12 mouse cellular contexts compared by ENCODE assay signal in the genomic region with DNA sequence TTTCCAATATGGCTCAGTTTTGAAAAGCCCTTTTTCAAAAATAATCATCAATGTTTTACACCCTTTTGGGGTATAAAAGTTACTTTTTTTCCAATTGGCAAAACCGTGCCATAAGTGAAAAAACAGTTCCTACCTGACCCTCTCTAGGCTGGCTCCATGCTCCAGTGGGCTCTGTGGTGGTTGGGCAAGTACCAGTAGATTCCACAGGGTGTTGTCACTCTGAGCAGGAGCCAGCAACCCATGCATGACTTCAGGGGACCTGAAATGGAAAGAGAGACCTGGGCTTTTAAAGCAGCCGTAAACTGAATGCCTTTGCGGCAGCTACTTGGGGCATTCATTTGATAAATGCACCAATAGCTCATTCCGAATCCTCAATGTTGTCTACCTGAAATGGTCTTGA.
"Had no signal": no experiment of that assay in that cellular context is flagged by ENCODE, and none has a peak within 500 bp of the region (broad histone marks: within the 10 kb centered on the region; RNA-seq: fewer than 3 reads in every experiment).

No protein-coding gene starts in this region.

- H3K9me3 ChIP-seq: limb, embryonic 12.5 days; midbrain, embryonic 12.5 days; neural tube, embryonic 15.5 days had no signal

- H3K4me1 ChIP-seq: limb, embryonic 12.5 days; midbrain, embryonic 12.5 days; neural tube, embryonic 15.5 days had no signal

- H3K4me3 ChIP-seq: layer of hippocampus, adult 2 months; limb, embryonic 12.5 days; midbrain, embryonic 12.5 days; myocyte; neural tube, embryonic 15.5 days had no signal

- H3K36me3 ChIP-seq: limb, embryonic 12.5 days; midbrain, embryonic 12.5 days had no signal

- H3K27me3 ChIP-seq: limb, embryonic 12.5 days; midbrain, embryonic 12.5 days; neural tube, embryonic 15.5 days had no signal

- H3K9ac ChIP-seq: limb, embryonic 12.5 days; liver, embryonic 14.5 days; midbrain, embryonic 12.5 days; neural tube, embryonic 15.5 days had no signal

- DNase-seq: liver; lung, adult 18-20 months; right cerebral cortex, adult 18-20 months; thymus, postnatal 14 days had no signal

- H3K4me2 ChIP-seq: limb, embryonic 12.5 days; midbrain, embryonic 12.5 days; neural tube, embryonic 15.5 days had no signal

- ATAC-seq: hindbrain, postnatal 0 days had no signal

- H3K27ac ChIP-seq: hindbrain, postnatal 0 days; layer of hippocampus, adult 2 months; limb, embryonic 12.5 days; liver, embryonic 14.5 days; midbrain, embryonic 12.5 days; neural tube, embryonic 15.5 days; stomach, postnatal 0 days had no signal
